Mouse (Mus musculus): ENCODE measurements around the gene Rmi2.
"Not testable (repeated sequence)": the region's sequence is repeated elsewhere in the genome, so short reads cannot be mapped to it uniquely, and the experiment has no call there.

Rmi2 gene

DNA sequence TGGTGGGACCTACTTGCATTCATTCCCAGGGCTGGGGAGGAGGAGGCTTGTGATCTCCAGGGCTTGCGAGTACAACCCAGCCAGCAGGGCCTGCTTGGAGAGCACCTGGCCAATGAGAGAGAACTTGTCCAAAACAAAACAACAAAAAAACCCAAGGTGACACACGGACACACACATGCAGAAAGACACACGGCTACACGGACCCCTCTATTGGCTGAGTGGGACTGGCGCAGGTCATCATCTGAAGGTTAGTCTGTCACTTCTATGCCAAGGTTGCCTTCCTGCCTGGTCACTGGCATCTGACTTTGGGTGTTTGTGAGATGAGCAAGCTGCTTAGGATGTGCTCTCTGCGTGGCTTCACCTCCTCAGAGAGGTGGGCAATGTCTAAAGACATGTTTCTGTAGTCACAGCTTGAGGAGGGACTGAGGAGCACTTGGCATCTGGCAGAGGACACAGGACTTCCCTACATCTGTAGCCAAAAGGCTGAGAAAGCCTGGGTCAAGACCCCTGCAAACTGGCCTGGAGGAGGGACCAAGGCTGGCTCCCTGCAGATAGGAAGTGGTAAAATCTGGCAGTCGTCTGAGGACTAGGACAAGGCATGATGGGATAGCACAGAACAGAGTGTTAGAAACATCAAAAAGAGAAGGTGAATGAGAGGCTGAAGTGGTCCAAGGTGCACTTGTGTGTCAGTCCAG is 6.9 kb upstream of the Rmi2 start:
- DNase-seq, result peak; percentile 70

DNA sequence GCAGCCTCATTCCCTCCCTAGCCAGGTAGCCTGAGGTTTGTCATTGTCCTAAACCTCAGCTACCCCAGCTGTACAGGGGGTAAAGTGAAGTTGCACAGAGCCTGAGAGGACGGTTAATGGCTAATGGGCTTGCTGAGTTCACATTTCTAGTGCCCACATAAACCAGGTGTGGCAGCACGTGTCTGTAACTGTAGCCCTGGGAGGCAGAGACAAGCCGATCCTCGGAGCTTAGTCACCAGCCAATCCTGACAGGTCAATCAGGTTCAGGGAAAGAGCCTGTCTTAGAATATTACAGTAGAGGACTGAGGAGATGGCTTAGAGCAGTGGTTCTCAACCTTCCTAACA is 6.4 kb upstream of the Rmi2 start:
- DNase-seq, result peak; percentile 59

DNA sequence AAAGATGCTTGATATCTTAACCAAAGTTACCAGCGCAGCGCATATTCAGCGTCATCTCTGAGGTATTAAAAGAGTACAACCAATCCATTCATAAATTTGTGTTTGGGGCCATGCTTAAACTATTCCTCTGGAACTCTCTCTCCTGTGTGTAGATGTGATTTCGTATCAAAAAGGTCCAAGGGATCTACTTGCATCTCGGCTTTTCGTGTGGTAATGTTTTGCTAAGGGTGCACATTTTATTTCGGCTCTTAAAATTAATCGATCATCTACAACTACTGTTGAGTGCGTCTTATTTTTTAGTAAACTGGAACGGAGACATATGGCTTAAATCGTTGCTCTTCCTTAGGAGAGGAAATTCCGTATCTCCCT is 333 bp upstream of the Rmi2 start:
- no peak for DNase-seq

DNA sequence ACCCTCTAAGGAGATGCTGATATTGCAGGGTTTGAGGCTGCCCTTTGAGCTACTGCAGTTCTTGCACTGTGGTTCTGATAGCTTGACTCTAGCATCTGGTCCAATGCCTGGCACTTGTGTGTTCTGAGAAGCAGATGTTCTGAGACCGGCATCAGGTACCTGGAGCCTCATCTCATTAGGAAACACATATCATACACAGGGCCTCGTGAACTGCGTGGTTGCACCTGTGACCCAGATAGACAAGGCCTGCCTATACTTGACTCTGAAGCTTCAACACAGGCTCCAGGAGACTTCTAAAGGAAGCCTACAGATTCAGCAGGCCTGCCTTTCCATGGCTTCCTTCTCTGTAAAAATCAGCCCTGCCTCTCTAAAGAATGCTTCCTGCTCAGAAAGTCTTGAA is 1.5 kb downstream of the Rmi2 start:
- DNase-seq, result peak; percentile 72

DNA sequence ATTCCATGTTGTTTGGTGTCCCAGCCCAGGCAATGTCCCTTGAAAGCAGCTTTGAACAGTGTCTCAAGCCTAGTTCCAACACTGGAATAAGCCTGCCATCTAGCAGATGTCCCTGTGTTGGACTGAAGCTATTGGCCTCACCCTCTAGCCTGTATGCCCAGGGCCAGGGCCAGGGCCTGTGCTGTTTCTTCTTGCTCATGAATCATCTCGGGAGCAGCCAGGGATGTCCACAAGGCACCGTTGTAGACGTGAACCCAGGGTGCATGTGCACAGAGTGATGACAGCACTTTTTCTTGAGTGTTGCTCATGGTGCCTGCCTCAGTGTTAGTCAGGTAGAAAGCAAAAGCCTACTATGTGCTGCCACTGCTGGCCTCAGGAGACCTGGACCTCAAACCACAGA is 2.4 kb downstream of the Rmi2 start:
- no peak for DNase-seq

DNA sequence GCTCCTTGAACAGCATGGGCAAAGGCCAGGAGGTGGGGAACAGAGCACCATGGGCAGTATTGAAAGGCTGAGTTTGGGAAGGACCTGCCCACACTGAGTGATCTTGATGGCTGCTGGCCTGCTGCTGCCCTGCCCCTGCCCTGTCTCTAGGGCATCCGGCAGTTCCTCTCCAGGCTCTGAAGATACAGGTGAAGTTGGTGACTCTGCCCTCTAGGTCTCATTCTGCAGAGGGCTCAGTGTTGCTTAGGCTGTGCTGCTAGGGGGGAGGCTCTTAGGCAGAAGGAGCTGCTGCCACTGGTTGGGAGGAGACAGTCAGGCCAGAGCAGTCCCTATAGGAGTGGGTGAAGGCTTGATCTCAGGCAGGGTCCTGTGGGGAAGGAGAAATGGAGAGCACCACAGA is 3.0 kb downstream of the Rmi2 start:
- peak; percentile 74 for DNase-seq

DNA sequence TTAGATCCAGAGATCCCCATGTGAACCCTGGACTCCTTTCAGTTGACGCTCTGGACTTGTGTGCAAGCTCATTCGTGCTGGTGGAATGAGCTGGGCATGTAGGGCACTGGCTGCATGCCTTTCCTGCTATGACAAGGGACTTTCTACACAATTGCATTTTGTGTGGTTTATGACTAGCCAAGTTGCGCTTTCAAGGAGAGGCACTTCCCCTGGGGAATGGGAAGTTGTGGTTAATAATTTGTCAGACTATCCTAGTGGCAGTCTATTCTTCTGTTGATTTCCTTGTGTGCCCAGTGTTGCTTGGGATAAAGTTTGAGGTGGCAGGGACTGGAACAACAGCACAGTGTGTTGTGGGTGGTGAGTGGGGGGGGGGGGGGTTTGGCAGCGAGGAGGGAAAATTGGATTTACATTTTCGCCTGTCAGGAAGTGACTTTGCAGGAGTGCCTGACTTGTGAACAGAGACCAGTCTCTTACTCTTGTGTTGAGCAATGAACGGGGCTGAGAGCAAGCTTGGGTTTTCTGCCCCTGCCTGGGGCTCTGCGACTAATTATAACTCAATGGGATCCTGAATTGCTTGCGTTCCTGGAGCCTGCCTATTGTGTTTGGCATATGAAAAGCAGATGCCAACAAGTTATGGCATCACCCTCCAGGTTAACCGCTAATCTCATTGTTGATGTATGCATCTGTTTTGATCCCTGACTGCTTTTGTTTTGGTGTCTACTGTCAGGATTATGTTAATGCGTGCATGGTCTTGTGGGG is 3.8 kb downstream of the Rmi2 start:
- no peak for DNase-seq

DNA sequence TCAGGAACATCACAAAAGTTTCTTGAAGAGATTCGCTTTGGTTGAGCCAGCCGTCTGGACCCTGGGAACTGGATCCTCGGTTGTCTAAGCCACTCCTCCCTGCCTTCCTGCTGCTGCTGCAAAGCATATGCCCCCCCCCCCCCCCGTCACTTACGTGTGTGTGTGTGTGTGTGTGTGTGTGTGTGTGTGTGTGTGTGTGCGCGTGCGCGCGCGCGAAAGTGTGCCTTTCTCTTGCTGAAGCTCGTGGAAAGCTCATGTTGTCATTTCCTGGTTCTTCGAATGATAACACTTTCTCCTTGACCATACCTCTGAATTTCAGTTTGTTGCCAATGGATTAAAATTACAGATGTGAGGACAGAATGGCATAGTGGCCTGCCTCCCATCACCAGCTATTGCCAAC is 5.2 kb downstream of the Rmi2 start:
- DNase-seq, result no peak

DNA sequence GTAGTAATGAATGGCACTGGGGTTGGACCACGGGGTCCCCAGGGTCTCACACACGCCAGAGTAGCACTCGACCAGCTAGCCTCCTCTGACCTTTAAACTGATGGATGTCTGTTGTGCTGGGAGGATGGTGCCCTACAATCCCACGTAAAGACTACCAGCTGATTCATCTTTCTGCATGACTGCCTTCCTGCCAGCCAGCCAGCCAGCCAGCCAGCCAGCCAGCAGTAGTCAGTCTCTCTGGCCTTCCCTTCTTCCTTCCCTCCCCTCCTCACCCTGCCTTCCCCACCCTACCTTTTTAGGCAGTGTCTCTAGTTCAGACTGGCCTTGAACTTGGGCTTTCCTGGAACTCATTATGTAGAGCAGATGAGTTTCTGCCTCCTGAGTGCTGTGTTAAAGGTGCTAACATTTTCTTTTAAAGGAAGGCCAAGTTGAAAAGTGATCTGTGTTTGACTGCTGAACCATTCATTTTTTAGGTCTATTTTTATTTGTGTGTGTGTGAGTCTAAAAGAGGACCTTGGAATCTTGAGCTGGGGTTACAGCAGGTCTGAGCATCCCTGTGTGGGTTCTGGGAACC is 7.5 kb downstream of the Rmi2 start:
- no peak for DNase-seq

DNA sequence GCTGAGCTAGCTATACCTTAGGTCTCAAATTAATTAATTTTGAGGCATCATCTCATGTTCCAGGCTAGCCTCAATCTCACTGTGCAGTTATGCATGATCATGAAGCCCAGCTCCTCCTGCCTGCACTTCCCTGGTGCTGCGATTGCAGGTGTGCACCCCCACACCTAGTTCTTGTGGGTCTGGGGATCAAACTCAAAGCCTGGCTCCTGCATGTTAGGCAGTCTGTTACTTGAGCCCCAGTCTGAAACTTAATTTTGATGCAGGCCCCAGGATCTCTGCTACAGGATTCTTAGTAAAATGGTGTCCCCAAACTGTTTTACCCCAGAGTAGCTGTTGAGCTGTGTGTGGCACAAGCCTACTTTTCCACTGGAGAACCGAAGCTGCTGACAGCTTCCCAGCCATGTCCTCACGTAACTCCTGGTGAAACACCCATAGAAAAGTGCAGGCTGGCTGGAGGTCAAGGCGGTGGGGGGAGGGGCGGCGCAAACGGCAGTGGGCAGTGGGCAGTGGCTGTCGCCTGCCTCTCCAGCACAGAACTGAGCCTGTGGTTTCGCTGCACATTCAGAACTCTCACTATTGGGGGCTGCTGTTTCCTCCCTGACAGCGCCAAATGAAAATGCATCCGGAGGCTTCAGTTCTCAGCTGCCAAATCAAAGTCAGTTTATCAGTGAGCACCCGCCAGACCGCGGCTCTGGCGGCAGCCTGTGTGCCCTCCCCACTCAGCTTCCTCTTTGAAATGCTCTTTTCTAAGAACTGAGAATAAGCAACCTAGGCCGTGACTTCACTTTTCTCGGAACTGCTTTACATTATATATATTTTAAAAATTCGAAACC is 8.8 kb downstream of the Rmi2 start:
- peak; percentile 79 for DNase-seq

DNA sequence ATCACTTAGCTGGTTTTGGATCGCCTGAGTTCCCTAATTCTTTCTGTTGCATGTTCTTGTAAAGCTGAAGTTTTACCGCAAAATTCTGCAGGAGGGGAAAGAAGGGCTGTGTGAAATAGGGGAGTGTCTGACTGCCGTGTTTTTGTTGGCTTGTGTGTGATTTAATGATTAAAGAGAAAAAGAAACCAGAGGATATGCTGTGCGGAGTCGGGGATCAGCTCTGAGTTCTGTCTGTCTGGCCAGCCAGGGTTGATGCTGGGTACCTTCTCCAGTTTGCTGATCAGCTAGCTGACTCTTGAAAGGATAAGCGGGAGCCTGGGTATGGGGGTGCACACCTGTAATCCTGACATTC is 9.4 kb downstream of the Rmi2 start:
- no peak for DNase-seq

DNA sequence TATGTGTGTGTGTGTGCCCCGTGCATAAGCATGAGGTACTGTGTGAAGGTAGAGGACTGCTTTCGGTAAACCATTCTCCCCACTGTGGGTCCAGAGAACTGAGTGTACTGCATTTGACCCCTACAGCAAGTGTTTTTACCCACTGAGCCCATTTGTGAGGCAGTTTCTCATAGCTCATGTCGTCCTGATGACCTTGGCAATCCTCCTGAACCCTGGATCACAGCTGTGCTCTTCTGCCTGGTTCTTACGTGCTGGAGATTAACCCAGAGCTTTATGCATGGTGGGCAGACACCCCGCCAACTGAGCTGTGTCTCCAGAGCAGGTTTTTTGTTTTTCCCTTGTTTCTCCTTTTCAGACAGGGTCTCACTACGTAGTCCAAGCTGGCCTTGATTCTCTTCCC is 11.1 kb downstream of the Rmi2 start:
- no peak for DNase-seq

DNA sequence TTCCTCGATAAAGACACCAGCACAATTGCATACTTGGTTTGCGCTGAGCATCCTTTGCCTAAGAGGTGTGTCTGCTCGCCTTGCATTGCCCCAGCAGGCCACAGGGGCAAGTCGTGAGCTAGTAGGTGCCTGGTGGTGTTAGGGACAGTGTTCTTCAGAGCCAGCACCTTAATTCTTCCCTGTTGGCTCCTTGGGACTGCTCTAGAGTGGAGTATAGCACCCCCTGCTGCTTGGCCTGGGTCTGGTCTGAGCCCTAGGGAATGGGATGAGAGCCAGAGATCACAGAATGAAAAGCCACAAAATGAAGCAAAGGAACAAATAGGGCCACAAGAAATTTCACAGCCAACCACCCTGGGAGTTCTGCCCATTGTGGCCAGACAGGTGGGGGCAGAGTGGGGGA is 11.6 kb downstream of the Rmi2 start:
- peak; percentile 84 for DNase-seq

DNA sequence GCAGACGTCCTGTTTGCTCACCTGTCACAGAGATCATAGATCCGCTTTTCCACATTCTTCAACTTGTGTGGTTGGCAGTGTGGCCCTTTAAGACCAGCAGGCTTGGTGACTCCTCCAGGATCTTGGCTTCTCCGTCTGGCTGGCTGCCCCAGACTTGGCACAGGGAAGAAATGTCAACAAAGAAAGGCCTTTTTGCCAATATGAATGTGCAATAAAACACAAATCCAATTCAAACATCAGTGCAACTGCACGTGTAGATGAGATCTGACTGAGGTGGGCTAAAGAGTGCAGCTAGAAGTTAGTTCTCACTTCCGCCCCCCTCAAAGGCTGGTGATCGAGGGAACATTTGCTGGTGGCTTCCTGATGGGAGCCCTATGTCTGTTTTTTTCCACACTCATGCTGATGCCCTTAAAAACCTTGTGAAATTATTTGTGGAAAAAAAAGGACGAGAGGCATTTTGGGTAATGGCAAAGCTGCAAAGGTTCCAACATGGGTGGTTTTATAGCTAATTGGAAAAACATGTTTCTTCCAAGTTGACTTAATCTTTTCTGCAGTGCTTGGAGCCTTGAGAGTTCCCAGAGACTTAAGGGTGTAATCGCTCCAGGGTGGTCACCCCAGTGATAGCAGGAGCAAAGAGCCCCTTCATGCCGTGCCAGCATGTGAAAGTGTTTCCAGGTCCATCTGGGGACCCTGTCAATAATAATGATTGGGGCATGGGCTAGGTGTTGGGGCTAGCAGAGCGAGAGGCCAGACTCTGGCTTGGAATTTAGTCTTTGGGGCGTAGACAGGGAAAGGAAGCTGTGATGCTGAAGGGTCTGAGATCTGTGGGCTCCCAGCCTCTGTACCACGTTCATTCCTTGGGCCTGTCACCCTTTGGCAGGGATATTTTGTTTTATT is 15.4 kb downstream of the Rmi2 start:
- no peak for DNase-seq

DNA sequence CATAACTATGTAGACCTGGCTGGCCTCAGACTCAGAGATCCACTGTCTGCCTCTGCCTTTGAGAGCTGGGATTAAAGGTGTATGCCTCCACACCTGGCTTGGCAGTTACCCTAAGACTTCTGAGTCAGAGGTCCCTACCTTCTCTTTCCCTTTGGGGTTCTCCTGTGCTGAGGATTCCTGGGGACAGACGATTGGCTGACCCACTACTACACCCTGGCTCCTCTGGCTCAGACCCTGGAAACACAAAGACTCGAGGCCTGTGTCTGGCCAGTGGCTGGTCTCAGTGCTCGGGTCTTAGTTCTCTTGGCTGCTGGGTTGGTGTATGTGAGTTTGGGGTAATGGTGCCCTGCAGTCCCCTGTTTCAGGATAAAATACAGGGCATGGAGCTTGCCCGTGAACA is 16.0 kb downstream of the Rmi2 start:
- DNase-seq, result no peak

DNA sequence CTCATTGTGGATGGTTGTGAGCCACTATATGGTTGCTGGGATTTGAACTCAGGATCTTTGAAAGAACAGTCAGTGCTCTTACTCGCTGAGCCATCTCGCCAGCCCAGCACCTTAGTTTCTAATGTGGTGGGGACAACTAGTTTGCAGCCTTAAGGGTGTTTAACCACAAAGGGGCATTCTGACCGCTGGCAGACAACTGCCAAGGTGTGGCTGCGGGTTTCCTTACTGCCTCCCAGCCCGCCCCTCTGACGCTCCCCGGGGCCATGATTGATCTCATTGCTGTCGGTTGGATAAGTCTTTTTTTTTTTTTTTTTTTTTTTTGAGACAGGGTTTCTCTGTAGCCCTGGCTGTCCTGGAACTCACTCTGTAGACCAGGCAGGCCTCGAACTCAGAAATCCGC is 17.4 kb downstream of the Rmi2 start:
- DNase-seq, result not testable (repeated sequence)

DNA sequence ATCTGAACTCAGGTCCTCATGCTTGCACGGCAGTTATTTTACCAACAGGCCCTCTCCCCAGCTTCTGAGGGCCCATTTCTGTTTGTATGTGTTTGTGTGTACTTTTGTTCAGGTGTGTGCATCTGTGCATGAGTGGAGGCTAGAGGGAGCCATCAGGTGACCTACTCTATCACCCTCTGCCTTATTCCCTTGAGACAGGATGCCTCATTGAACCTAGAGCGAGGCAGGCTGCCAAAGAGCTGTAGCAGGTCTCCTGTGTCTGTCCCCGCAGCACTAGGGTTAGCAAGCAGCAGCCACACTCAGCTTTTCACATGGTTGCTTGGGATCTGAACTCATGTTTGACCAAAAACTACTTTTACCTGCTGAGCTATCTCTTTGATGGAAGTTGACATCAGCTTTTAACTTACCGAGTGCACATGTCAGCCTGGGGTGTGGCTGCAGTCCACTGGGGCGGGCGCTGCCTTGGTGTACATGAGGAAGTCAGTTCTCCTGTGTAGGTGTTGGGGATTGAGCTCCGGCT is 24.9 kb downstream of the Rmi2 start:
- no peak for DNase-seq

DNA sequence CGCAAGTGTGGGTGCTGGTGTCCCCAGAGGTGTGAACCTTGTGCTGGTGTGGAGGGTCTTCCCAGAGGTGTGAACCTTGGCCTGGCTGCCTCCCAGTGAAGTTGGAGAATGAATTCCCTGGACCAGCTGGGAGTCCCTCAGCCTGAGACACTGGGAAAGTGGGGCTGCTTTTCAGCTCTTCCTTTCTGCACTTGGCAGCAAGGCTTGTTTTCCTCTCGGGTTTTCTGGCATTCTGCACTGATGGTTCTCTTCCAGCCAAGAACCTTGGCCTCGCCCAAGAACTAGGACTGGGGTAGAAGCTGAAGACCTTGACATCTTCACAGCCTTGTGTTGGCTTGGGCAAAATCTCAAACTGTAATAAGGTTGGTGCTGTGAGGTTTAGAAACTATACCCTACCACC is 26.5 kb downstream of the Rmi2 start:
- DNase-seq, result no peak

DNA sequence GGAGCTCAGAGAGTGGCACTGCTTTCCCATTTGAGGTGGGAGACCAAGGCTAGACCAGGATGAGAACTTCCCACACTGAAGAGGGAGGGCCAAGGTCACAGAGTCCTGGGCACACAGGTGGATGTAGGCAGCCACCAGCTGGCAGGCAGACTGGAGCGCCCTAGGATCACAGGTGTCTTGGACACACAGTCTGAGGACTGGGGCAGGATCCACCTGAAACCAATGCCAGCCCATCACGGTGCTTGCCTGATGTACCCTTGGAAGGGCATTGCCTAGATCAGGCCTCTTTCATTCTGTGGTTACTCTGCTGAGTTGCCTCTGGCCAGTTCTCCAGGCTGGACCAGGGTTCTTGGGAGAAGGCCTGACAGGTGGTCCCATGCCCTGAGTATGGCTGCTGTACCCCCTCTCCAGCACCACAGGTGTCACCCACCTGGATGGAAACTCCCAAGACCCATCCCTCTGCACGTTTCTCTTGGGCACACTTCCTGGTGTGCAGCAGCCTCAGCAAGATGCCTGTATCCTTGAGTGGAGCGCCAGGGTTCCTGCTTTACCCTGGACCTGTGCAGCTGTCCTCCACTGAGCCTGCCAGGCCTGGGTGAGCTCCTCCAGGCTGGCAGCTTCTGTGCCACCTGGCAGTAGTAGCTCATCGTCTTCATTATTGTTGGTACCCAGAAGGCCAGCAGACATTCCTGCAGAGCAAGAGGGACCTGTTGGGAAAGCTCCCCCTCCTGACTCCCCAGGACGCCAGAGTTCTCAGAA is 30.2 kb downstream of the Rmi2 start:
- no peak for DNase-seq

DNA sequence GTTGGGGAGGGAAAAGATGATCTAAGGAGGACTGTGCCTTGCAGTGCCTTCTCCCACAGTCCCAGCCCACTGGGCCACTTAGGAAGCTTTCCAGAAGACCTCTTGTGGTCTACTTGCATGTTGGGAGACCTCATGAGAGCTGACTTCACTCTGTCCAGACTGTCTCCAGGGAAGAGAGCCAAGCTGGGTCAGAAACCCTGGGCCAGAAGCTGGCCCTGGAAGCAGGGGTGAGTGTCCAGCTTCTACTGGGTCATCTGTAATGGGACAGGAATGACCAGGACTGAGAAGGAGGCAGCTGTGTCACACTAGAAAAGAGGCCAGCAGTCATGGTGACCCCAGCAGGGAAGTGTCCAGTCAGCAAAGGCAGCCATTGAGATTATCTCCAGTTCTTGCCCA is 30.7 kb downstream of the Rmi2 start:
- no peak for DNase-seq

DNA sequence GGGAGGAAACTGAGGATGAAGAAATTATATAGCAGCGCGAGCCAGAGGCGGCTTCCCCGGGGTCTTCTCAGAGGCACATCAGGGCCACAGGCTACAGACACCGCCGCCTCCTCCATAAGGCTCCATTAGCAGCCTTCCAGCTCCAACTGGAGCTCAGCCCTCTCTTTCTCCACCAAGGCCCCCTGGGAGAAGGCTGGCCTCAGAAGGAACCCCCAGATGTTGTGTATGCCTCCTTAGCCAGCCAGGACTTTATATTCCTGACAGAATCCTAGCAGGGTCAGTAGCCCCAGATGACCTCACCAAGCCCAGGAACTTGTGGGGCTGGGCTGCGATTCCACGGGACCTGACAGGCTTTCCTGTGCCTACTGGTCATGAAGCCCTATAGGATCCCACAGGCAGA is 32.0 kb downstream of the Rmi2 start:
- no peak for DNase-seq

DNA sequence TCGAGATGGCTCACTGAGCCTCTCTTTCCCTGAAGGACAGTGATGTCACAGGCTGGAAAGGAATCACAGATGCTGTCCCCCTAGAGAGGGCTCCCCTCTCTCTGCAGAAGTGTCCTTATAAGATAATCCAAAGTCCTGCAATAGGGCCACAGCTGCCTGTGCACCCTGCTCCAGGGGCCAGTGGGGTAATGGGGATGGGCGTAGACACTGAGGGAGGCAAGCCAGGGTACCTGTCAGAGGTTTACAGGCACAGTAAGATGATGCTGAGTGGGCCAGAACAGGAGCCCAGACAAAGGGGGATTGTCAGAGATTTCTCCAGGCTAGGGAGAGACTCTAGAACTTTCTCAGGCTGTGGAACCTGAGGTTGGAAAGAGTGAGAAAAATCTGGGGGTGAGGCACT is 32.6 kb downstream of the Rmi2 start:
- DNase-seq, result no peak
